Mouse (Mus musculus): ENCODE results near the gene 4930426L09Rik.

DNA sequence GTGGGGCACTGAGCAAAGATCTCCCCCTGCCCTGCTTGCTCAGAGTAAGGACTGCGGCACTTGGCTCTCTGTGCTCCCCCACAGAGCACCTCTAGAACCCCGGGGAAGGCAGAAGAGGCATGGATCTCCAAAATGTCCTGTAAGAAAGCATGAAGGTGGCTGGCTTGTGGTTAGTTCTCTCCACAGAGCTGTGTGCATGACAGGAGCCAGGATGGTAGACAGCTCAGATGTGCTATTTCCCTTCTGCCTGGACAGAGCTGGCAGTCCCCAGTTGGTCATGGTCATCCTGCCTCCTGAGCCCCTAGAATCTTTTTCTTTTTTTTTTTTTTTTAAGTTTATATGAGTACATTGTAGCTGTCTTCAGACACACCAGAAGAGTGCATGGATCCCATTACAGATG, 27.7 kb upstream of the 4930426L09Rik start:
- TF ChIP-seq GATA1 (IDR thresholded peaks at IDR 0.05; ENCODE audit: borderline replicate concordance, low read length) (no peak), FLI1 (IDR thresholded peaks at IDR 0.05; ENCODE audit: low read length) (no peak)
